Mouse (Mus musculus) T-helper 1 cell (primary cell): ENCODE results near the gene Ccdc138.
"Not testable (repeated sequence)": the region's sequence is repeated elsewhere in the genome, so short reads cannot be mapped to it uniquely, and the experiment has no call there.

Source experiments
- in situ Hi-C: fragments of 300-600 bp; cut with MboI, MseI; formaldehyde crosslinking; loops from one replicate; pipeline ENCODE4 v1.15.1; 2025; ENCODE audit warnings: high pct_unique_total_duplicates

The Ccdc138 gene

DNA sequence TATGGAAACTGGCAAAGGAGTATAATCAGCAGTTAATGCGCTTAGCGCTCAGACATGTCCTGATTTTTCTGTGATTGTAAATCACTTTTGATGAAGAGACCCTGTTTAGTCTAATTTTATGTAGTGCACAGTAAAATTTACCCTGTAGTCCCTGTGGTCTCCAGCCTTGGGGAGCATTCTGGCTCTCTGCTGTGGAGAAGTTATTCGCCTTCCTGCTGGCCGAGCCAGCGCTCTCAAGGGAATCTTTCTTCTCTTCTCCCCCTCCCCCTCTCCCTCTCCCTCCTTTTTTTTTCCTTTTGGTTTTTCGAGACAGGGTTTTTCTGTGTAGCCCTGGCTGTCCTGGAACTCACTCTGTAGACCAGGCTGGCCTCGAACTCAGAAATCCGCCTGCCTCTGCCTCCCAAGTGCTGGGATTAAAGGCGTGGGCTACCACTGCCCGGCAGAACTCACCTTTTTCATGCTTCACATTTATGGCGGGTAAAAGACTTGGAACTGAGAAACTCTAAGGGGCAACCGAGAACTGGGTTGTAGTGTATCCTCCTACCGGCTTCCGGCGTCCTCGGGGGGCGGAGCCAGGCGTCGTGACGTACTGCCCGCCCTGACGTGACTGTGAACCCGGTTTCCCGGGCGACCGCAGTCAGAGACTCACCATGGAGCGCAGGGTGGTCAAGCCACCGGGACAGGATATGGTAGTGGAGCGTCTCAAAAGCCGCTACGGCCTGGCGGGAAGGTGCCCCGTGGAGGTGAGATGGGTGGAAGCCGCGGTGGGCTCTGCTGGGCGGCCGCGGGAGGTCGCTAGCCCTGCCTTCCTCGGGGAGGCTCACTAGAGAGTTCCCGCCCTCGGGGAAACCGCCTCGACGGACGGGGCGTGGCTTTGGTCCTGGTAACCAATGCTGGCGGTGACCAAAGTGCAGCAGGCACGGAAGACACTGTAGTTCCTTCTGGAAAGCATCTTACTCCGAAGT, at the start of gene Ccdc138:
TSS of gene Ccdc138 (plus strand) at position 629 of the 965 bp plus-strand sequence.
- in situ Hi-C loops, result loop anchor here (25.0 kb wide), 1 partner anchor 840 kb away; no protein-coding TSS in a partner anchor

DNA sequence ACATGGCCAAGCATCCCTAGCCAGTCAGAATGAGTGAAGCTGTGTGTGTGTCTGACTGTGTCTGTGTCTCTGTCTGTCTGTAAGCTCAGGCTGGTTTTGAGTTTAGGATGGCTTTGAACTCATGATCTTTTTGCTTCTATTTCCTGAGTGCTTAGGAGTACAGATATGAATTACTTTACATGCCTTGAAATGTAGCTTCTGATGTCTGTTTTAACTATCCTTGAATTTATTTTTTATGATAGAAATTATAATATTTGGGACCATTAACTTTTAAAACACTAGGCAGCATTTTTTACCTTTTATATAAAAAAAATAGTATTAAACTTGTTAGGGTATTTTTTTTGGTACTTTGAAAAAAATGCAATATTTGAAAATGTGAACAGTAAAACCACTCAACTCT, 46.2 kb upstream of the Ccdc138 start:
- in situ Hi-C loops, result loop anchor here (25.0 kb wide), 1 partner anchor 939 kb away; no protein-coding TSS in a partner anchor

DNA sequence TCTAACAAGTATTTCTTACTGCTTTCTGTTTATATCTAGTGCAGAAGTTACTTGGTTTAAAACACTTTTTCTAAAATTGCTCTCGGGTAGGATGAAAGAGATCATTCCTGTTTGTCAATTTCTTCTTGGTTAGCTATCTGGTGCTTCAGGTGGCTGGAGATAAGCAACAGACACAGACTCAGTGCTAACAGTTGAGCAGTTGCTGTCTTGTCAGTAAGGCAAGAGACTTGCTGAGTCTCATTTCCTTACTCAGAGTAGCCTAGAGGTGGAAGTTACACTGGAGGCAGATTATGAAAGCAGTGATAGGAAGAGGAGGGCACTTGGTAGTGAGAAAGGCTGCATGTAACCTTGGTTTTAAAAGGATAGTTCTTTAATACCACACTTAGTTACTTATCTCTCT, 45.6 kb upstream of the Ccdc138 start:
- in situ Hi-C loops, result loop anchor here (25.0 kb wide), 1 partner anchor 940 kb away; no protein-coding TSS in a partner anchor

DNA sequence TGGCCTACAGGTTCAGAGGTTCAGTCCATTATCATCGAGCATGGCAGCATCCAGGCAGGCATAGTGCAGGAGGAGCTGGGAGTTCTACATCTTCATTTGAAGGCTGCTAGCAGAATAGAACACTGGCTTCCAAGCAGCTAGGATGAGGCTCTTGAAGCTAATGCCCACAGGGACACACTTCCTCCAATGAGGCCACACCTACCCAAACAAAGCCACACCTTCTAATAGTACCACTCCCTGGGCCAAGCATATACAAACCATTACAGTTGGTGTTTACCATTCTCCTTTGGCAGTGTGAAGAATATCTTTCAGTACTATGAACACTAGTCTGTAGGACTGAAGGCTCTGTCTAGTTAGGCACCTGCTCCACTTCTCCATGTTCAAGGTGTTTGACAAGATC, 37.9 kb upstream of the Ccdc138 start:
- in situ Hi-C loops, result loop anchor here (25.0 kb wide), 1 partner anchor 948 kb away; no protein-coding TSS in a partner anchor

DNA sequence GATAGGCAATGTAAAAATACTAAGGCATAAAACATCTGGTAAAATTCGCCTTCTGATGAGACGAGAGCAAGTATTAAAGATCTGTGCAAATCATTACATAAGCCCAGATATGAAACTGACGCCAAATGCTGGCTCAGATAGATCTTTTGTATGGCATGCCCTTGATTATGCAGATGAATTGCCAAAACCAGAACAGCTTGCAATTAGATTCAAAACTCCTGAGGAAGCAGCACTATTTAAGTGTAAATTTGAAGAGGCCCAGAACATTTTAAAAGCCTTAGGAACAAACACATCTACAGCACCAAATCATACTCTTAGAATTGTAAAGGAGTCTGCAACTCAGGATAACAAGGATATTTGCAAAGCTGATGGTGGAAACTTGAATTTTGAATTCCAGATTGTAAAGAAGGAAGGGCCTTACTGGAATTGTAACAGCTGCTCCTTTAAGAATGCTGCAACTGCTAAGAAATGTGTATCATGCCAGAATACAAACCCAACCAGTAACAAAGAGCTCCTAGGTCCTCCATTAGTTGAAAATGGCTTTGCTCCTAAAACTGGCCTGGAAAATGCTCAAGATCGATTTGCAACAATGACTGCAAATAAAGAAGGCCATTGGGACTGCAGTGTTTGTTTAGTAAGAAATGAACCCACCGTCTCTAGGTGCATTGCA, 20.5 kb upstream of the Ccdc138 start:
- in situ Hi-C loops, result loop anchor here (25.0 kb wide), 1 partner anchor 860 kb away; no protein-coding TSS in a partner anchor

DNA sequence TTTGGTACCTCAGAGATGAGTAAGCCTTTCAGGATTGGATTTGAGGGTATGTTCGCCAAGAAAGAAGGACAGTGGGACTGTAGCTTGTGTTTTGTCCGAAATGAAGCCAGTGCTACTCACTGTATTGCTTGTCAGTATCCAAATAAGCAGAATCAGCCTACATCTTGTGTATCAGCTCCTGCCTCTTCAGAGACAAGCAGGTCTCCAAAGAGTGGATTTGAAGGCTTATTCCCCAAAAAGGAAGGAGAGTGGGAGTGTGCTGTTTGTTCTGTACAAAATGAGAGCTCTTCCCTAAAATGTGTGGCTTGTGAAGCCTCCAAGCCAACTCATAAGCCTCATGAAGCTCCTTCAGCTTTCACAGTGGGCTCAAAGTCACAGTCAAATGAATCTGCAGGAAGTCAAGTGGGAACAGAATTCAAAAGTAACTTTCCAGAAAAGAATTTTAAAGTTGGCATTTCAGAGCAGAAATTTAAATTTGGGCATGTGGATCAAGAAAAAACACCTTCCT, 19.6 kb upstream of the Ccdc138 start:
- in situ Hi-C loops, result loop anchor here (25.0 kb wide), 1 partner anchor 859 kb away; no protein-coding TSS in a partner anchor

DNA sequence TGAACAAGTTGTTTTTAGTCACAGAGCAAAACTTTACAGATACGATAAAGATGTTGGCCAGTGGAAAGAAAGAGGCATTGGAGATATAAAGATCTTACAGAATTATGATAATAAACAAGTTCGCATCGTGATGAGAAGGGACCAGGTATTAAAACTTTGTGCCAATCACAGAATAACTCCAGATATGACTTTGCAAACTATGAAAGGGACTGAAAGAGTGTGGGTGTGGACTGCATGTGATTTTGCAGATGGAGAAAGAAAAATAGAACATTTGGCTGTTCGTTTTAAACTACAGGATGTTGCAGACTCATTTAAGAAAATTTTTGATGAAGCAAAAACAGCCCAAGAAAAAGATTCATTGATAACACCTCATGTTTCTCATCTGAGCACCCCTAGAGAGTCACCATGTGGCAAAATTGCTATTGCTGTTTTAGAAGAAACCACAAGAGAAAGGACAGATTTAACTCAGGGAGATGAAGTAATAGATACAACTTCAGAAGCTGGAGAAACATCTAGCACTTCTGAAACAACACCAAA, 17.7 kb upstream of the Ccdc138 start:
- in situ Hi-C loops, result loop anchor here (25.0 kb wide), 1 partner anchor 857 kb away; no protein-coding TSS in a partner anchor

DNA sequence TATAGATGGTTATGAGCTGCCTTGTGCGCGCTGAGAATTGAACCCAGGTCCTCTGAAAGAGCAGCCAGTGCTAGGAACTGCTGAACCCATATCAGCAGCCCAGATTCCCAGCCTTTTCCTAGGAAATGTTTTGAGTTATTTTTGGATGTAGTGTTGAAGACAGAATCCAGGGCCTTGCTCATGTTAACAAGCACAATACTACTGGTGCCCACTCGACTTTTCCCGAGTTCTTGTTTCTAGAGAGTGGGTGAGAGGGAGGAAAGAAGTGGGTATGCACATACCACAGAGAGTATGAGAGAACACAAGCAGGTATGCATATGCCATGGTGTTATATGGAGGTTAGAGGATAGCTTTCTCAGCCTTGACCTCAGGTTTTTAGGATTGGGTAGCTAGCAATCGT, 6.7 kb upstream of the Ccdc138 start:
- in situ Hi-C loops, result loop anchor here (25.0 kb wide), 1 partner anchor 846 kb away; no protein-coding TSS in a partner anchor

DNA sequence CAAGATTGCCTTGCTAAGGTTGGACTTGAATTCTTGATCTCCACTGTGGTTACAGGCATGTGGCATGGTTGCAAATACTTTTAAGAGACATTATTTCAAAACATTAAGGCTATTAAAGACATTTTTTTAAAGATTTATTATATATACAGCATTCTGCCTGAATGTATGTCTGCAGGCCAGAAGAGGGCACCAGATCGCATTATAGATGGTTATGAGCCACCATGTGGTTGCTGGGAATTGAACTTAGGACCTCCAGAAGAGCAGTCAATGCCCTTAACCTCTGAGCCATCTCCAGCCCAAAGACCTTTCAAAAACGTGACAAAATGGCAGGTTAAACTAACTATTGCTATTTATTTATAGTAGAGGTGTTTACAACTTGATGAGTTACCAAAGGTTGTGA, 2.1 kb upstream of the Ccdc138 start:
- in situ Hi-C loops, result loop anchor here (25.0 kb wide), 1 partner anchor 842 kb away; no protein-coding TSS in a partner anchor

DNA sequence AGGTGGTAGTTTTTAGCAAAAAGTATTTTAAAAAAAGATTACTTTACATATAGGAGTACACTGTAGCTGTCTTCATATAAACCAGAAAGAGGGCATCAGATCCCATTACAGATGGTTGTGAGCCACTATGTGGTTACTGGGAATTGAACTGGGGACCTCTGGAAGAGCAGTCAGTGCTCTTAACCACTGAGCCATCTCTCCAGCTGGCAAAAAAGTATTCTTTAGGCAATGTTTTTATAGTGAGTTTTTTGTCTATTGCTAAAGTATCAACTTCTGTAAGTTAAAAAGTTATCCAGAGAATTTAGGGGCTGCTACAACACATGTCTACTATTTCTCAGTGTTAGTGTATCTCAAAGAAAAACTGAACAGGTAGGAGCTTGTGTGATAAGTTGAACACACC, 1.0 kb upstream of the Ccdc138 start:
- in situ Hi-C loops, result loop anchor here (25.0 kb wide), 1 partner anchor 841 kb away; no protein-coding TSS in a partner anchor

DNA sequence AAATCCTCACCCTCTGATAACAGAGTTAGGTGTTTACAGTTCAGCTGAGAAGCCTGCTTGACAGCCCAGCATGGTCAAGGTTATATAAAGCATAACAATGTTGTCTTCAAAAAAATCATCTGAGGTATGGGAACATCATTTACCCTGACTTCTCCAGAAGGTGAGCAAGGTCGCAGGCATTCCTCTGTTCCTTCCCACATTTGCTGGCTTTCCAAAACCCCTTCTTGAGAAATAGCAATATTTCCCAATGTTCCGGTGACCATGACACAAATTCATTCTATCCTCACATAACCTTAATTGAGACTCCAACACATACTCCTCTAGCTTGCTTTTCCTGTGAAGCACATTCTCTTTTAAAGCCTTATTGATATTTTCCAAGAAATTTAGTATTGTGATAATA, 768 bp downstream of the Ccdc138 start:
- in situ Hi-C loops, result loop anchor here (25.0 kb wide), 1 partner anchor 839 kb away; no protein-coding TSS in a partner anchor

DNA sequence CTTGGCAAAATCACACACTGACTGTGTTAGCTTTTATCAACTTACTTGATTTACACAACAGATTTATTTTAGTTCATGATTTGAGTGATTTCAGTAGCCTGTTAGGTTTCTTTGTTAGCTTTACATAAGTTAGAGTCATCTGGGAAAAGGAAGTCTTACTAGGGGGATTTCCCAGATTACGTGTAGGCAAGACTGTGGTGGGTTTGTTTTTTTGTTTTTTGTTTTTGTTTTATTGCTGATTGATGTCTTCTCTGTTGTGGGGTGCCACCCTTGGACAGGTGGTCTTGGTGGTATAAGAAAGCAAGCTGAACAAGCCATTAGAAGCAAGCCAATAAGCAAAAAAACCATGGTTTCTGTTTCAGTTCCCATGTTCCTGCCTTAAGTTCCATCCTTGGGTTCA, 31.6 kb downstream of the Ccdc138 start:
- in situ Hi-C loops, result no loop called here

DNA sequence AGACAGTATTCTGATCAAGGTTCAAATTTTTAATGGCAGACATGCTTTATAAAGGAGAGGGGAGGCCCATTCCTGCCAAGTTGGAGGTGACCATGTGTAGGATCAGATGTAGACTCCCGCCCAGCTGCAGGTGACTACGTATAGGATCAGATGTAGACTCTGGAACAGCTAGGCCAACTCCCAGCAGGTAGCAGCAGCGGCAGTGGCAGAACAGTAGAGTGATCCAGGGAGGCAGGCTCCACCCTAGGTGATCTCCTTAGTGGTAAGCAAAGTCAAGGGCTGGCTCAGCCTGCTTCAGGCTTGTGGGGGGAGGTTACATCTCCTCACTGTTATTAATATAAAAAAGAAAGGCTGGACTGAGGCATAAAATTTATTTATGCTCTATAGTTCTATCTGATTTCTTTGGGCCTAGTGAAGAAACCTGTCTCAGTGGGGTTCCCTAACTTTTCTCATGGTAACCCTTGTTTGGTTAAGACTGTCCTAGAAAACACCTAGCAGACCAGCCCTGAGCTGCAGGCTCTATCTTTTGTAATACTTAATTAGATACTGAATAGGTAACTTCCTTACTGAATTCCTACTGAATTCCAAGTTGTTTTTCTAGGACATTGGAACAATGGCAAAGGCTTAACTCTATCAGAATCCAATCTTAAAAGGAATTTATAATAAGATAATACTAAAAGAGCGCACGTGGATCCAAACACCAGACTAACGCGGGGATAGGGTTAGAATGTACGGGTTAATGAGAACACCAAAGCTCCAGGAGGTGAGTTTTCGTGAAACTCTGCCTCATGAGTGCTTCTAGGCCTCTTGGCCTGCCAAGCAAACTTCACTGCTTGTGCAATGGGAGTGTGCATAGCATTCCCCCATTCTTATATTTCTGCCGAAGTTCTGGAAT, 33.4 kb downstream of the Ccdc138 start:
- in situ Hi-C loops, result no loop called here

DNA sequence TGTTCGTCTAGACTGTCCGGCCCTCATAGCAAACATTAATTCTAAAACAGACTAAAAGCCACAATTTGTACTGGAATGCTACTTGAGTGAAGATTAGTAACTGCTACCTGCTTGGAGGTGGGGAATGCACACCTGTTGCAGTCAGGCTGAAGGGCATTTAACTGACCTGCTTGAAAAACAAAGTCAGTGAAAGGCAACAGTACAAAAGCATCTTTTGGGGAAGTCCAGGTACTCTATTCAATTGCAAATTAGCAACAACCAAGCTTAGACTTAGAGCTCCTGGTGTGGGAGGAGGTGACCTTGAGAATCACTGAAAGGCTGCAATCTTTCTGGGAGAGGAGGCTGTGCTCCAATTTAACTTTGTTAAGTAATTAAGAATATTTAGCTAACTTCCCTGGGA, 34.4 kb downstream of the Ccdc138 start:
- in situ Hi-C loops, result no loop called here

DNA sequence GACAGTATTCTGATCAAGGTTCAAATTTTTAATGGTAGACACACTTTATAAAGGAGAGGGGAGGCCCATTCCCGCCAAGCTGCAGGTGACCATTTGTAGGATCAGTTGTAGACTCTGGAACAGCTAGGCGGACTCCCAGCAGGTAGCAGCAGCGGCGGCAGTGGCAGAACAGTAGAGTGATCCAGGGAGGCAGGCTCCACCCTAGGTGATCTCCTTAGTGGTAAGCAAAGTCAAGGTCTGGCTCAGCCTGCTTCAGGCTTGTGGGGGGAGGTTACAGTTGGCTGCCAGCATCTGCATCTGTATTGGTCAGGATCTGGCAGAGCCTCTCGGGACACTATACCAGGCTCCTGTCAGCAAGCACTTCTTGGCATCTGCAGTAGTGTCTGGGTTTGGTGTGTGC, 38.5 kb downstream of the Ccdc138 start:
- in situ Hi-C loops, result not testable (repeated sequence)

DNA sequence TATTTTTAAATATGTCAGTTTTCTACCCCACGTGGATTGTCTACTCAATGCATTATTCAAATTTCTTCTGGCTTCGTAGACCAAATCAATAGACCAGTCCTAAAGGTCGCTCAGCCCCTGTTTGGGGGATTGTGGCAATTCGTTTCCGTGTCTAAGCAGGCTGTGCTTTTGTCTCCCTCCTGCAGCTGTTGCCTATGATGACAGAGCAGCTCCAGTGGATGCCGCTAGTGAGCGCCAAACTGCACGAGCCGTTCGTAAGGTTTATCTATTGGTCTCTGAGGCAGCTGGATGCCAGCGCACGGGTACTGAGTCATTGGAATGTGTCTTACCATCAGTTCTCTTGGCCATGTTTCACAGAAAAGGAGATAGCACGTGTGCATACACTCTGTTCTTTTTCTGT, 42.9 kb downstream of the Ccdc138 start:
- in situ Hi-C loops, result loop anchor here (10.0 kb wide), 1 partner anchor 544 kb away; no protein-coding TSS in a partner anchor

DNA sequence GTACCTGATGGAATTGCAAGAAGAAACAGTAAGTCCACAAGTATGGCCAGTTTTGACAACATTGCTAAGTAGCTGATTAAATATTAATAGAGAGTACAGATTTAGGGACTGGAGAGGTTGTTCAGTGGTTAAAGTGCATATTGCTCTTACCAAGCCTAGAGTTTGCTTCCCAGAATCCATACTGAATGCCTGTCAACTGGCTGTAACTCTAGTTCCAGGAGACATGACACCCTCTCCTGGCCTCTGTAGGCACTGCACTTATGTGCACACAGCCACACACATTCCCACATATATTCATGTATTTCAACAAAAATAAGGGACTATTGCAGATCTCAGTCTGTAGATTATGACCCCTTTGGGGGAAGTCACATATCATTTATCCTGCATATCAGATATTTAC, 51.0 kb downstream of the Ccdc138 start:
- in situ Hi-C loops, result loop anchor here (10.0 kb wide), 1 partner anchor 536 kb away; no protein-coding TSS in a partner anchor

DNA sequence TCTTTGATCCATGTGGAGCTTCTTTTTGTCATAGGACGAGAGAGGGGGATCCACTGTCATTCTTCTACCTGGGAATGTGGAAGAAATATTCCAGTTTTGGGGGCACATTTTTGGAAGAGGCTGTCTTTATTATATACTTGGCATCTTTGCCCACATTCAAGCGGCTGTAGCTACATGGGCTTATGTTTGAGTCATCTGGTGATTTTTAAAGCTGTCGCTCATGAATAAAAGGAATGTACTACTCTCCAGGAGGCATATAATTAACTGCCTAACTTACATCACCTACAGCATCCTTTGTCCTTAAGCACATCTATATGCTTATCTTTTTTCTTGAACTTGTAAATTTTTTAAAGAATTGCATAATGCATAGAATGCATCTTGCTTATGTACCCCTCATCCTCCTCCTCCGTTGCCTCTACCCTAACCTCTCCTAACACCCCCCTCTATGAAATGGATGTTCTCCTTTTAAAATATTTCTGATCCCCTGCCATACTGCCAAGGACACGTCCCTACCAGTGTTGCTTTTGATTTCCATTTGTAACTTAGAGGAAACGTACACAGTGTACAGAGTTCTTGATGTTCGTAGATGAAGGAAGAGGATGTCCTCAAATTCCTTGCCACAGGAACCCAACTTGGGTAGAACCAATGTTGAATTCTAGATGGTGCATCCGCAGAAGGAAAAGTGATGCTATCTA, 57.1 kb downstream of the Ccdc138 start:
- in situ Hi-C loops, result no loop called here

DNA sequence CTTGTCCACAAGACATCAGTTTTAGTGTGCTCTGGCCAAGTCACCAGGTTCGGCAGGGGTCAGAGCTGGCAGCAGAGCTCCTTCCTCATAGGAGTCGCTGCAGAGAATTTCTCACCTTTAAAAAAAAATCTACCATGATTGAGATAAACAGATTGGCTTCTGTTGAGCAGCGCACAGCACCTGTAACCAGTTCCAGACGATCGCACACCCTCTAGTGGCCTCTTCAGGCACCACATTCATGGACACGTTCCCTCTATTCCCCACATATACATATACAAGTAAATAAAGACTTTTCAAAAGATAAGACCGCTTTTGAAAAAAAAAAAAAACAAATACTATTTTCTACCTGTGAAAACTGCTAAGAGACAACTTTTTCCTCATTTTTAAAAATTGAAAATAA, 61.4 kb downstream of the Ccdc138 start:
- in situ Hi-C loops, result no loop called here

DNA sequence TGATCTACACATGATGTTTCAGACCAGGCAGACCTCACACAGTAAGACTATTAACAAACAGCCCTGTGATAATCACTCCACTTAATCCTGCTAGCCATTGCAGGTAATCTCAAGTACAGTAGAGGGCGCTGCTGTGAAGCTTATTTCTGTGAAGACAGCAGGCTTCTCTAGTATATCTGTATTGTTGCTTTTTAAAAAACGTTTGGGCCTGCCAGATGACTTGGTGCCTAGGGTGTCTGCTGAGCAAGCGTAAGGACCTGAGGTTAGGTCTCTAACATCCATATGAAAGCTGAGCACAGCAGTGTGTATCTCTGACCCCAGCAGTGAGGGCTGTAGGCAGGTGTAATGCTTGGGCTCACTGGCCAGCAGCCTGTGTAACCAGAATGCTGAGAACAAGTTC, 62.2 kb downstream of the Ccdc138 start:
- in situ Hi-C loops, result loop anchor here (10.0 kb wide), 1 partner anchor 1485 kb away; no protein-coding TSS in a partner anchor
